Mouse (Mus musculus) intestine, embryonic 16.5 days (tissue): ENCODE measurements around the gene Shc4. TPM values are rescaled to one million over a fixed set of nuclear protein-coding genes. Genes with fewer than 3 reads are reported as not detected.

Experiments used
- ATAC-seq: fragments of 200-750 bp; cut with Nextera tagmentation; 2 replicates; pipeline ENCODE4 v1.8.0; 2017; ENCODE audit warnings: moderate TSS enrichment, moderate library complexity
- H3K27ac ChIP-seq: fragments of 300-500 bp; sonication (generic); 2 replicates; pipeline ENCODE4 v1.5.1; 2014; ENCODE audit warnings: mild to moderate bottlenecking, low read length
- H3K27me3 ChIP-seq: fragments of 300-500 bp; sonication (generic); replicated peaks from 2 replicates; pipeline ENCODE4 v1.6.1; 2014; ENCODE audit warnings: low read length, control low read depth, mixed read lengths; ENCODE audit not compliant: control insufficient read depth, insufficient read depth
- H3K36me3 ChIP-seq: fragments of 300-500 bp; sonication (generic); 2 replicates; pipeline ENCODE4 v1.6.1; 2014; ENCODE audit warnings: low read length, control low read depth; ENCODE audit not compliant: control insufficient read depth, insufficient read depth
- H3K4me1 ChIP-seq: fragments of 300-500 bp; sonication (generic); 2 replicates; pipeline ENCODE4 v1.6.1; 2014; ENCODE audit warnings: low read length, control low read depth, mixed read lengths; ENCODE audit not compliant: control insufficient read depth, insufficient read depth
- H3K4me2 ChIP-seq: fragments of 300-500 bp; sonication (generic); 2 replicates; pipeline ENCODE4 v1.6.1; 2014; ENCODE audit warnings: low read depth, low read length, control low read depth
- H3K4me3 ChIP-seq: fragments of 300-500 bp; sonication (generic); 2 replicates; pipeline ENCODE4 v1.5.1; 2014; ENCODE audit warnings: mild to moderate bottlenecking, low read length
- H3K9ac ChIP-seq: fragments of 300-500 bp; sonication (generic); 2 replicates; pipeline ENCODE4 v1.6.1; 2014; ENCODE audit warnings: low read depth, low read length
- H3K9me3 ChIP-seq: fragments of 300-500 bp; sonication (generic); 2 replicates; pipeline ENCODE4 v1.6.1; 2016; ENCODE audit warnings: low read length, control low read depth; ENCODE audit not compliant: control insufficient read depth
- WGBS: fragments of 180-500 bp; shearing (Covaris S2); extraction: QIAGEN DNeasy Blood & Tissue Kit; methylation state at CpG from one replicate; pipeline ENCODE4 v1.1.7; 2014; 5-methylcytosine and 5-hydroxymethylcytosine counted together
- polyA plus RNA-seq: library from polyadenylated mRNA; unstranded; fragments of >200 nt; fragmentation: Nextera tagmentation; extraction: Ambion mirVana; gene quantifications from 2 replicates; pipeline ENCODE4 v1.2.1, GENCODE M21; 2015

Shc4 gene
- polyA plus RNA-seq, 1 experiment from 2014 or later = 1.7 TPM

DNA sequence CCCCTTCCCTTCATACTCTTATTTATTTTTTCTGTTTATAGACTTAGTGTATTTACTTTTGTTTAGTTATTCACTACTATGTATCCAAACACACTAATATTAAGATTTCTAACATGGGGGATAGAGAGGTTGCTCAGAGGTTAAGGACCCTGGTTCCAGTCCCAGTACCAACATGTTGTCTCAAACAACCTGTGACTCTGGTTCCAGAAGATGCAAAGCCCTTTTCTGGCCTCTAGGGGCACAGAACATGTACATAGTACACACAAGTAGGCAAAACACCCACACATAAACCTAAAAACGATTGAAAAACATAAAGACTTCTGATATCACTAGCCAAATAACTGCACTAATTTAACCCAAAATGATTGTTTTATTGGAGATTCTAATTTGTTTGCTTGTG is 53.1 kb downstream of the Shc4 start:
- H3K9ac ChIP-seq = no peak overlapping the region
- 50% methylated on average over 1 of the region's 1 CpGs for WGBS
- no peaks in the 10 kb centered on the region for H3K9me3 ChIP-seq
- no peak overlapping the region for H3K4me3 ChIP-seq
- no peaks in the 10 kb centered on the region for H3K27me3 ChIP-seq
- no peaks in the 10 kb centered on the region for H3K4me1 ChIP-seq
- no peak overlapping the region for H3K4me2 ChIP-seq
- H3K27ac ChIP-seq = no peak overlapping the region
- ATAC-seq = no peak
- H3K36me3 ChIP-seq = no peaks in the 10 kb centered on the region

DNA sequence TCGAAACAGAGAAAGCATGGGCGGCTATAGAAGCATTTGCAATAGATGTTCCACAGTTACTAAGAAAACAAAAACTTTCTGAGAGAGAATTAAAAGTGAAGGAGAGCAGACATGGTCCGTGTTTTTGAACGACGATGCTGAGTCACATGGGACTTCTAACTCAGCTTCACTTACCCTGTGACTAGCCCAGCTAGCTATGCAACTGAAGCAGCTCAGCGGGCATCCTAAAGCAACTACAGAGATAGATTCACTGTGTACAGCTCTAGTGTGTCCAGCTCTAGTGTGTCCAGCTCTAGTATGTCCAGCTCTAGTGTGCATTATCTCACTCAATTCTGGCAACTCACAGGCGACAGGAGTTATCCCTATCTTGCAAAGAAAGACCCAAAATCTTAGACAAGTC is 56.2 kb downstream of the Shc4 start:
- ATAC-seq = no peak
- H3K4me1 ChIP-seq = no peaks in the 10 kb centered on the region
- no peaks in the 10 kb centered on the region for H3K9me3 ChIP-seq
- WGBS = 84% methylated on average over 7 of the region's 7 CpGs
- H3K4me3 ChIP-seq = no peak overlapping the region
- no peak overlapping the region for H3K4me2 ChIP-seq
- no peak overlapping the region for H3K9ac ChIP-seq
- H3K27me3 ChIP-seq = no peaks in the 10 kb centered on the region
- H3K27ac ChIP-seq = no peak overlapping the region
- H3K36me3 ChIP-seq = no peaks in the 10 kb centered on the region

DNA sequence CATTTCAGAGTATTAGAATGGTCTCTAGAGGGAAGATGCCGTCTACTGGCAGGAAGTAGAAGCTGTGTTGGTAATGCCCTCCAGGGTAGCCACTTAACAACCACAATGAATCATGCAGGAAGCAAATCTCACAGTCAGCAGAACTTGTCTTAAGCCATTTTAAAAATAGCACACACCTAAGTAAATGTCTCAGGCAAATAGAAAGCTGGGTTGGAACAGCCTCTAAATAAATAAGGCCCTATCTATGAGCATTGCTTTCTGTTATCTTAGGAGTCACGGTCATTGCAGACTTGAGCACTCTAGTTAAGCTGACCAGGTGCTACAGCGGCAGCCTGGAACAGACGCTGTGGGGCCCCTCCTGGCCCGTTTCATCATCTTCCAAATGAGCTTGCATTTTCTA is 56.8 kb downstream of the Shc4 start:
- ATAC-seq = peak; percentile 84
- H3K27ac ChIP-seq = no peak overlapping the region
- WGBS = 44% methylated on average over 5 of the region's 5 CpGs

DNA sequence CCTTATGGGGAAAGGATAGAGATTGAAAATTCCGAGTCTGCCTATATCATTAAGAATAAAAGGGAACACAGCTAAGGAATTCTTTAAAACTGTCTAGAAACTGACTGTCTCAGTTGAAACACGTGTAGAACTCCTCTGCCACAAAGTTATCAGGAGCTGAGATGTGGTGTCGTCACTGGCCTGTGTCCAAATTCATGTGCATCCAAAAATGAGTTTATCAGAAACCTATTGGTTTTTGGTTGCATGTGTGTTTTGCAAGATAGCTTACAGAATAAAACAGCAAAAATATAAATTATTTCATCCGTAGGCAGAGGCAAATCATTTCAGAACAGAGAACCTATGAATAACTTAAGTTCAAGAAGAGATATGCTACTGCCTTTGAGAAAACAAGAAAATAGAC is 57.3 kb downstream of the Shc4 start:
- Histone ChIP-seq H3K4me1 (no peaks in the 10 kb centered on the region), H3K36me3 (no peaks in the 10 kb centered on the region), H3K4me3 (no peak overlapping the region), H3K4me2 (no peak overlapping the region), H3K27ac (no peak overlapping the region), H3K27me3 (no peaks in the 10 kb centered on the region), H3K9ac (no peak overlapping the region), H3K9me3 (no peaks in the 10 kb centered on the region)
- 82% methylated on average over 4 of the region's 4 CpGs for WGBS
- no peak for ATAC-seq

More for the DNA sequence above, 56.8 kb downstream of the Shc4 start:
- Histone ChIP-seq H3K9ac (no peak overlapping the region), H3K9me3 (no peaks in the 10 kb centered on the region), H3K27me3 (no peaks in the 10 kb centered on the region), H3K4me3 (no peak overlapping the region), H3K4me2 (no peak overlapping the region), H3K4me1 (no peaks in the 10 kb centered on the region), H3K36me3 (no peaks in the 10 kb centered on the region)

DNA sequence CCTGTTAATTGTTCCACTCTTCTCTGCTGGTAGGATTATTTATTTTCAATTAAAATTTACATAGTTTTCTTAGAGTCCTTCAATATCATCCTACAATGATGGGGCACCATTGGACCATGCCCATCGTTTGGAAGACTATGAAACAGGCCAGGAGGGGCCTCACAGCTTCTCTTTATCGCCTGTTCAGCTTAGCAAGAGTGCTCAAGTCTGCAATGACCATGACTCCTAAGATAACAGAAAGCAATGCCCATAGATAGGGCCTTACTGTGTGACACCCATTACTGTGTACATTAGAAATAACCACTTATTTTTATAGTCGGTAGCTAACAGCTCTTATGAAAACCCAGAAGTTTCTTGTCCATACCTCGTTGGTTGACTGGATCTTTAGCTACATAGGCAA is 58.0 kb downstream of the Shc4 start:
- no peak overlapping the region for H3K4me2 ChIP-seq
- H3K4me1 ChIP-seq = no peaks in the 10 kb centered on the region
- H3K27me3 ChIP-seq = no peaks in the 10 kb centered on the region
- WGBS = 83% methylated on average over 4 of the region's 4 CpGs
- peak; percentile 31; the same call in 1 of the 2 replicates for ATAC-seq
- H3K9ac ChIP-seq = no peak overlapping the region
- H3K36me3 ChIP-seq = no peaks in the 10 kb centered on the region
- no peaks in the 10 kb centered on the region for H3K9me3 ChIP-seq
- H3K4me3 ChIP-seq = no peak overlapping the region
- H3K27ac ChIP-seq = no peak overlapping the region

DNA sequence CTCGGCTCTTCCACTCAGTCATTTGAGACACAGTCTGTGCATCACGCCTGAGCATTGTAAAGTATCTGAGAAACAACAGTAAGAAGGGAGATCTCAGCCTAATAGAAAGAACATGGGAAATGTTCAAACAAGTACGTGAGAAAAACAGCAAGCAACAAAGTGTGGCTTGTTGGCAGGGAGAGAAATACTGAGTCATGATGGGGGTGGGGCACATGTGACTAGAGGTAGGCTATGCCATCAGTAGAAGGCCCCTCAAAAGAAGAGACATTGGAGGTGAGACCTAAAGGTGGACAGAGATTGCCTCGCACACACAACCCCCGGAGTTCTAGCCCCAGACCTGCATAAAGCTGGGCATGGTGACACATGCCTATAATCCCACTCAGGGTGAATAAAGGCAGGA is 58.7 kb downstream of the Shc4 start:
- no peak for ATAC-seq
- 85% methylated on average over 5 of the region's 5 CpGs for WGBS
- no peak overlapping the region for H3K27ac ChIP-seq

DNA sequence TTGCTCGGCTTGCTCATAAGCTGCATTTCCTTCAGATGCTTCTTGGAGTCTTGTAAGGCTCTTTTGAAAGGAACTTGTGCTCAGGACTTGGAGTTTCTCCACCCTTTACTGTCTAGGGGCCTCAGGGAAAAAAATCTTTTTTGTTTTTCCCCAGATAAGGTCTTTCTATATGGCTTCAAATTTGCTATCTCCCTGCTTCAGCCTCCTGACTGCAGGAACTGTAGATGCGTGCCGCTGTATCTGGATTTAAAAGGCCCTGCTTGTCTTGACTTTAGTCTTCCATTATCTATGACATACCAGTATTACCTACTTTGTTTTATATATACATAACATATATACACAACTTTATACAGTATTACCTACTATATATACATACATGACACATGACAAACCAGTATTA is 61.4 kb downstream of the Shc4 start:
- no peak overlapping the region for H3K9ac ChIP-seq
- H3K4me3 ChIP-seq = no peak overlapping the region
- no peaks in the 10 kb centered on the region for H3K27me3 ChIP-seq
- 90% methylated on average over 3 of the region's 3 CpGs for WGBS
- H3K27ac ChIP-seq = no peak overlapping the region
- H3K4me2 ChIP-seq = no peak overlapping the region
- ATAC-seq = no peak
- no peaks in the 10 kb centered on the region for H3K9me3 ChIP-seq
- H3K36me3 ChIP-seq = no peaks in the 10 kb centered on the region
- 0 out of 2 replicates have a peak, but pooled peaks cover 5% of the 10 kb centered on the region for H3K4me1 ChIP-seq

More for the DNA sequence above, 58.7 kb downstream of the Shc4 start:
- Histone ChIP-seq H3K27me3 (no peaks in the 10 kb centered on the region), H3K4me2 (no peak overlapping the region), H3K4me1 (0 out of 2 replicates have a peak, but pooled peaks cover 5% of the 10 kb centered on the region), H3K9me3 (no peaks in the 10 kb centered on the region), H3K36me3 (no peaks in the 10 kb centered on the region), H3K9ac (no peak overlapping the region), H3K4me3 (no peak overlapping the region)

DNA sequence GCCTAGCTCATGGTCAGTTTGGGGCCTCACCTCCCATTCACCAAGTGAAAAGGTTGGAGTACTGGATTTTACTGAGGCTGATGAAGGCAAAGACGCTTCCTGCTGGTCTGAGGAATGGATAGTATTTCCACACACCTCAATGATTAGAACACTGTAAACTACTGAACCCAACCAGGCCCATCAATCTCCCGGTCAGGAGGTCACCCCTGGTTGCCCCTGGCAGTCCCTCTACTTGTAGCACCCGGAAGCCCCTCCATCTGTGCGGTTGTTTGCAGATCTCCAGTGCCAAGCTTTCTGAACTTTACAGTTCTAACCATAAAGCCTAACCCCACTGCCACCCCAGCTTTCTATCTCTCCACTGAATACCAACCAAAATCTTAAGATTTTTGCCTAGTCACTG is 62.8 kb downstream of the Shc4 start:
- peak; percentile 12; the same call in 1 of the 2 replicates for ATAC-seq
- Histone ChIP-seq H3K9me3 (no peaks in the 10 kb centered on the region), H3K4me2 (peak overlapping the region; percentile 58; the same call in 1 of the 2 replicates), H3K27ac (no peak overlapping the region), H3K9ac (peak overlapping the region; percentile 54), H3K4me3 (no peak overlapping the region; the same call in 1 of the 2 replicates), H3K27me3 (no peaks in the 10 kb centered on the region), H3K36me3 (no peaks in the 10 kb centered on the region), H3K4me1 (0 out of 2 replicates have a peak, but pooled peaks cover 5% of the 10 kb centered on the region)
- 56% methylated on average over 4 of the region's 4 CpGs for WGBS

DNA sequence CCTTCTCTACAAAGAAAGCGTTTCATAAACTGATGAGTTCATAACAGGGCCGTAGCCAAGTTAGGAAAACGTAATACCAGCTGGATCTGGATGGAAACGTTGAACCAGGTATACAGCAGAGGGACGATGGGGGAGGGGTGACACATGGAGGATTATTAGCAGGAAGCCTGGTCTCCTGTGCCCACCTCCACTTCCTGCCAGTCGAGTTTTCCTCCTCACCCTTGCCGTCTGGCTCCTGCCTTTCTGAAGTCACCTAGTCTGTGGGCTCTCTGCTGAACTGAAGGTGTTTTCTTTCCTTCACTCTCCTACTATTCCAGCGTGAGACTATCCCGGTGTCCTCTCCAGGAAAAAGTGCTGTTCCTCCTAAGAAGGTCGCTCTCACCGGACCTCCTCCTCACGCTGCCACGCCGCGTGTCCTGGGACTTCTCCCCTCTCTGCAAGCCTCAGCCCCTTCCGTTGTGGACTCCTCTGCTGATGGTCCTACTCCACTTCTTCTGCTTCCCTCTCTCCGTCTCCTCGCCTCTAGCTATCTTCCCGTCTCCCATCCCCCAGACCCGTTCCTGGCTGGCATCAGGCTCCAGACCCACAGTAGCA is 63.3 kb downstream of the Shc4 start:
- H3K27ac ChIP-seq = no peak overlapping the region
- peak overlapping the region; percentile 54 for H3K9ac ChIP-seq
- no peaks in the 10 kb centered on the region for H3K27me3 ChIP-seq
- no peaks in the 10 kb centered on the region for H3K9me3 ChIP-seq
- no peaks in the 10 kb centered on the region for H3K36me3 ChIP-seq
- peak; percentile 69 for ATAC-seq
- WGBS = 32% methylated on average over 20 of the region's 20 CpGs
- 0 out of 2 replicates have a peak, but pooled peaks cover 5% of the 10 kb centered on the region for H3K4me1 ChIP-seq
- H3K4me2 ChIP-seq = peak overlapping the region; percentile 58
- H3K4me3 ChIP-seq = peak overlapping the region; percentile 31
